Mouse (Mus musculus) stomach, postnatal 0 days (tissue): ENCODE data around the gene Arhgef10l. TPM values are rescaled to one million over a fixed set of nuclear protein-coding genes. Genes with fewer than 3 reads are reported as not detected.

Experiments
- ATAC-seq: fragments of 200-750 bp; cut with Nextera tagmentation; 2 replicates; pipeline ENCODE4 v1.8.0; 2017; ENCODE audit not compliant: low FRiP score, low TSS enrichment
- DNase-seq: peaks from one replicate; pipeline ENCODE4 v3.0.0-alpha.2; 2016; ENCODE audit warnings: low spot score
- H3K27ac ChIP-seq: fragments of 300-500 bp; sonication (generic); replicated peaks from 2 replicates; pipeline ENCODE4 v1.5.1; 2014; ENCODE audit warnings: mild to moderate bottlenecking, control low read depth
- H3K27me3 ChIP-seq: fragments of 300-500 bp; sonication (generic); 2 replicates; pipeline ENCODE4 v1.6.1; 2014; ENCODE audit warnings: low read length; ENCODE audit not compliant: control insufficient read depth, insufficient read depth
- H3K36me3 ChIP-seq: fragments of 300-500 bp; sonication (generic); 2 replicates; pipeline ENCODE4 v1.6.1; 2014; ENCODE audit warnings: low read length, mixed read lengths; ENCODE audit not compliant: control insufficient read depth, insufficient read depth
- H3K4me1 ChIP-seq: fragments of 300-500 bp; sonication (generic); replicated peaks from 2 replicates; pipeline ENCODE4 v1.6.1; 2014; ENCODE audit warnings: antibody characterized with exemption; ENCODE audit not compliant: control insufficient read depth, insufficient read depth
- H3K4me2 ChIP-seq: fragments of 300-500 bp; sonication (generic); replicated peaks from 2 replicates; pipeline ENCODE4 v1.6.1; 2014; ENCODE audit warnings: low read depth, mild to moderate bottlenecking, control low read depth, moderate library complexity
- H3K4me3 ChIP-seq: fragments of 300-500 bp; sonication (generic); 2 replicates; pipeline ENCODE4 v1.5.1; 2014; ENCODE audit warnings: low read depth, low read length, control low read depth
- H3K9ac ChIP-seq: fragments of 300-500 bp; sonication (generic); 2 replicates; pipeline ENCODE4 v1.6.1; 2014; ENCODE audit warnings: mild to moderate bottlenecking, low read length, control low read depth, mixed read lengths
- H3K9me3 ChIP-seq: fragments of 300-500 bp; sonication (generic); 2 replicates; pipeline ENCODE4 v1.6.1; 2016; ENCODE audit warnings: low read length; ENCODE audit not compliant: control insufficient read depth
- CTCF ChIP-seq: IDR thresholded peaks from 2 replicates; pipeline ENCODE4 v1.5.1; 2016; ENCODE audit warnings: antibody characterized with exemption, low read depth, mild to moderate bottlenecking, moderate library complexity
- EP300 ChIP-seq: optimal IDR thresholded peaks from 2 replicates; pipeline ENCODE3; 2016; ENCODE audit warnings: antibody characterized with exemption
- WGBS: fragments of 180-500 bp; shearing (Covaris S2); extraction: QIAGEN DNeasy Blood & Tissue Kit; methylation state at CpG from one replicate; pipeline ENCODE4 v1.1.7; 2014; 5-methylcytosine and 5-hydroxymethylcytosine counted together
- polyA plus RNA-seq: library from polyadenylated mRNA; unstranded; fragments of >200 nt; fragmentation: Nextera tagmentation; extraction: Ambion mirVana; gene quantifications from 2 replicates; pipeline ENCODE4 v1.2.1, GENCODE M21; 2015

Arhgef10l gene
- polyA plus RNA-seq, 1 experiment from 2014 or later, result 11.3 TPM

DNA sequence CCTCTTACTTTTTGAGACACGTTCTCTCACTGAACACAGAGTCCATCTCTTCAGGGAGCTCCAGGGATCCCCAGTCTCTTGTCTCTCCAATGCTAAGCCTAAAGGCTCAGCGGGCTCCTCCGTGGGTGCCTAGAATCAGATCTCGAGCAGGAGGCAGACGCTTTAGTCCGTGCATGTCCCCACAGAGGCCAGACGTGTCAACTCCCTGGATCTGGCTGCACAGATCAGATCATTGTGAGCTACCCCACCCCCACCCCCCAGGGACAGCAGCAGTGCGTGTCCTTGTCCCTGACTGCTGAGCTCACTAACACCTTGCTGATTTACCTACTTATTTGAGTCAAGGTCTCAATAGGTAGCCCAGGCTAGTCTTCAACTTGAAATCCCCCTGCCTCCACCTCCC, 17.8 kb upstream of the Arhgef10l start:
- DNase-seq, result no peak
- 28% methylated on average over 8 of the region's 8 CpGs for WGBS
- no peak for TF ChIP-seq CTCF
- TF ChIP-seq EP300, result no peak
- H3K4me1 ChIP-seq, result no peaks in the 10 kb centered on the region
- peak overlapping the region; percentile 40; the same call in 1 of the 2 replicates for H3K4me2 ChIP-seq
- H3K27ac ChIP-seq, result no peak overlapping the region
- no peak overlapping the region for H3K9ac ChIP-seq
- H3K9me3 ChIP-seq, result no peaks in the 10 kb centered on the region
- no peak overlapping the region for H3K4me3 ChIP-seq
- no peaks in the 10 kb centered on the region for H3K27me3 ChIP-seq
- ATAC-seq, result no peak
- H3K36me3 ChIP-seq, result no peaks in the 10 kb centered on the region

DNA sequence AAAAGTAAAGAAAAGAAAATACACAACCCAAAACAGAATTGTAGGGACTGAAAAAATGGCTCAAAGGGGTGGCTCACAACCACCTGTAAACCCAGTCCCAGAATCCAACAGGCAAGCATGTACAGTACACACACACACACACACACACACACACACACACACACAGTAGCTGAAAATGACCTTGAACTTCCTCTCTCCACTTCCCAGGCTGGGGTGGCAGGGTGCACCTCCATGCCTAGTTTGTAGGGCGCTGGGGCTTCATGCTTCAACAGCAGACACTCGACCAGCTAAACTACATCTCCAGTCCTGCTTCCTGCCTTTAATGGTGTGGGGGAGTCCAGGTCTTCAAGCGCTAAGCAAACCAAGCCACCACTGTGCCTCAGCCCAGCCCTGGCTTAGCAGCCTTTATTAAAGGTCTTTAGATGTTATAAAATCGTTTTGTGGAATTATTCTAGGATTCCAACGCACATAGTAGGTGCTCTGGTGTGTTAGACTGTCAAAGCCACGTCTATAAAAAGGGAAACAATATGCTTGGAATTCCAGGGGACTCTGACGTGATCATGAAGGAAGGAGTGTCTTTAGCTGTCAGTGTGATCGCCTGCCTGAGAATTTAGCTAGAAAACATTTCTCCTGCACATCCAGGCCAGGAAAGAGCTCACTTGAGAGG, 15.1 kb upstream of the Arhgef10l start:
- Histone ChIP-seq H3K27me3 (no peaks in the 10 kb centered on the region), H3K9ac (no peak overlapping the region), H3K4me2 (no peak overlapping the region), H3K36me3 (no peaks in the 10 kb centered on the region), H3K9me3 (no peaks in the 10 kb centered on the region), H3K4me3 (no peak overlapping the region), H3K27ac (no peak overlapping the region), H3K4me1 (no peaks in the 10 kb centered on the region)
- 43% methylated on average over 8 of the region's 8 CpGs for WGBS
- ATAC-seq, result no peak
- no peak for DNase-seq
- TF ChIP-seq EP300 (no peak), CTCF (no peak)

DNA sequence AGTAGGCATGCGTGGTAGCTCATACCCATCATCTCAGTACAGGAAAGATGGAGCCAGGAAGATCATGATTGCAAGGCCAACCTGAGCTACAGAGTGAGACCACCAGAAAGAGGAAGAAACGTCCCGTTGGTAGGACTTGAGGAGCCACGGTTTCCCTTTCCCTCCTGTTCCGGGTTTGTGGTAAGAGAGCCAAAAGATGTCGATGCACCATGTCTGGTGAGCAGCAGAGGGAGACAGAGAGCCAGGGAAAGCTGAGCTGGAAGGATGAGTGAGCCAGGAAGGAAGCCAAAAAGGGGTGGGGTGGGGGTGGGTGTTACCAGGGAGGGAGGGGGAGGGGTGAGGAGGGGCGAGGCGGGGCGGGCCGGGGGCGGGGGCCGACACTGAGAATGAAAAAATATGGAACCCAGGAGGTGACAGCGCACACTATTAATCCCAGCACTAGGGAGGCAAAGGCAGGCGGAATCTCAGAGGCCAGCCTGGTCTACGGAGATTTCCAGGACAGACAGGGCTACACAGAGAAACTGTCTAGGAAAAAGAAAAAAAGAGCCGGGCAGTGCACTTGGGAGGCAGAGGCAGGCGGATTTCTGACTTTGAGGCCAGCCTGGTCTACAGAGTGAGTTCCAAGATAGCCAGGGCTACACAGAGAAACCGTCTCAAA, 14.0 kb upstream of the Arhgef10l start:
- no peak overlapping the region for H3K27ac ChIP-seq
- DNase-seq (peak; percentile 84), ATAC-seq (peak; percentile 56)
- no peak for TF ChIP-seq EP300
- peak; percentile 86 for TF ChIP-seq CTCF
- no peaks in the 10 kb centered on the region for H3K9me3 ChIP-seq
- WGBS, result 19% methylated on average over 18 of the region's 18 CpGs
- no peaks in the 10 kb centered on the region for H3K27me3 ChIP-seq
- H3K4me1 ChIP-seq, result no peaks in the 10 kb centered on the region
- no peak overlapping the region for H3K4me3 ChIP-seq
- H3K9ac ChIP-seq, result 0 out of 2 replicates have a peak overlapping the region, but pooled peaks have one; percentile 35
- H3K36me3 ChIP-seq, result no peaks in the 10 kb centered on the region
- peak overlapping the region; percentile 38 for H3K4me2 ChIP-seq

DNA sequence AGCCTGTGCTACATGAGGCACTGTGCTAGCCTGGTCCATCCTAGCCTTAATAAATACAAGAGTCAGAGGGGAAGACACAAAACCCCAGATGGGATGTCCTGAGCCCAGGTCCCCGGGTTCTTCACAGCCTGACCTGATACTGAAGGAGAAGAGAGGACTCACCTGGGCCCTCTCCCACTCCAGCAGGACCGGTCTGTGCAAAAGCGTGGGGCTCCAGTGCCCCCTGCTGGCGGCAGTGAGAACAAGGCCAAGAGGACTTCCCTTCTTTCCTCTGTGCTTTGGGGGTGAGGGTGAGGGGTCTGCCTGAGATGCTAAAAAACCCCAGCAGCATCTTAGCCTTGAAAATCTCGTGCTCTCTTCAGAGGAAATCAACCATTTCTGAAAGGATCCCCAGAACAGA, 13.2 kb upstream of the Arhgef10l start:
- Histone ChIP-seq H3K27me3 (no peaks in the 10 kb centered on the region), H3K36me3 (no peaks in the 10 kb centered on the region), H3K27ac (no peak overlapping the region), H3K4me2 (no peak overlapping the region), H3K9me3 (no peaks in the 10 kb centered on the region), H3K9ac (no peak overlapping the region), H3K4me1 (no peaks in the 10 kb centered on the region), H3K4me3 (no peak overlapping the region)
- ATAC-seq, result 0 out of 2 replicates have a peak, but pooled peaks have one; percentile 17
- TF ChIP-seq EP300, result no peak
- TF ChIP-seq CTCF, result peak; percentile 82
- 13% methylated on average over 5 of the region's 5 CpGs for WGBS
- peak; percentile 69 for DNase-seq

DNA sequence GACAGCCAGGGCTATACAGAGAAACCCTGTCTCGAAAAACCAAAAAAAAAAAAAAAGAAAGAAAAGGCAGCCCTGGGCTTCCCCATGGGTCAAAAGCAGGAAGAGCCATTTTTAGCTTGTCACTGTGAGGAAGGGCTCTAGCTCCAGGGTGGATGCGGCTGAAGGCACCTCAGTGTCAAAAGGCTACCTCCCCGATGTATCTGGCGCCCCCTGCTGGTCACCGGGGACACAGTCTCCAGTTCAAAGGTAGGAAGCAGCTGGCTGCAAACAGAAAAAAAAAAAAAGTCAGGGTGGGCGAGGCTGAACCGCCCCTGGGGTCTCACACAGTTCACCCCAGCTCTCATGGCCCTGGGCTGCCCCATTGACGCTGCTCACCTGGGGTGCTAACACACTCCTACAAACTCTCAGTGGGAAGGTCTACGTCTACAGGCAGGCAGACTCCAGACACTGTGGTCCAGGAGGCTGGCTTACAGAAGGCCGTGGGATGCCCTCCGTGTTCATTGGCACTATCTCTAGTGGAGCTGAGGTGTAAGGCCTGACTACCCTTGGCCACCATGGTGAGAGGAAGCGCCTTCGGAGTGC, 8.6 kb upstream of the Arhgef10l start:
- WGBS, result 33% methylated on average over 13 of the region's 13 CpGs
- DNase-seq, result peak; percentile 87
- peak; percentile 43 for ATAC-seq

More for the DNA sequence above, 8.6 kb upstream of the Arhgef10l start:
- H3K4me3 ChIP-seq, result no peak overlapping the region
- TF ChIP-seq EP300, result no peak
- peak; percentile 92 for TF ChIP-seq CTCF
- no peak overlapping the region for H3K9ac ChIP-seq
- no peaks in the 10 kb centered on the region for H3K4me1 ChIP-seq
- H3K4me2 ChIP-seq, result no peak overlapping the region
- no peaks in the 10 kb centered on the region for H3K9me3 ChIP-seq
- no peaks in the 10 kb centered on the region for H3K36me3 ChIP-seq
- no peaks in the 10 kb centered on the region for H3K27me3 ChIP-seq
- no peak overlapping the region for H3K27ac ChIP-seq
